Mouse (Mus musculus): ENCODE measurements around the gene Pde4d.
A peak's percentile ranks its signal among the peaks of the same experiment; 100 is the strongest.

Pde4d gene

DNA sequence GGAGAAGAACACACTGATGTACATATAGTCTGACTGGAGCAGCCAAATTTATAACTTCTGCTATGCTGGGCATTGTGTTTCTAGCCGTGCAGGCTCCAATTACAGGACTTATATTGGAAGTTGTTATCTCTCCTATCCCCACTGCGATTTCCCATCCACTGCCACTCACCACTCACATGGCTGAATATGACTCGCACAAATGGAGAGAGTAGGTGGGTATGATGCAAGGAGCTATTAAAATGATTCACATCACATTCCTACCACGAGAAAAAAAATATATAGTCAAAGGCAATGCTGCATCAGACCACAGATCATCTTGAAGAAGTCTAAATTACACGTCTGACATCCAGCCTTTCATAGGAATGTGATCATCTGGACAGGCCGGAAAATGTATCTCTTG, 725.5 kb downstream of the Pde4d start:
- DNase-seq (ENCODE audit: low spot score in 2 of 2): no peak

DNA sequence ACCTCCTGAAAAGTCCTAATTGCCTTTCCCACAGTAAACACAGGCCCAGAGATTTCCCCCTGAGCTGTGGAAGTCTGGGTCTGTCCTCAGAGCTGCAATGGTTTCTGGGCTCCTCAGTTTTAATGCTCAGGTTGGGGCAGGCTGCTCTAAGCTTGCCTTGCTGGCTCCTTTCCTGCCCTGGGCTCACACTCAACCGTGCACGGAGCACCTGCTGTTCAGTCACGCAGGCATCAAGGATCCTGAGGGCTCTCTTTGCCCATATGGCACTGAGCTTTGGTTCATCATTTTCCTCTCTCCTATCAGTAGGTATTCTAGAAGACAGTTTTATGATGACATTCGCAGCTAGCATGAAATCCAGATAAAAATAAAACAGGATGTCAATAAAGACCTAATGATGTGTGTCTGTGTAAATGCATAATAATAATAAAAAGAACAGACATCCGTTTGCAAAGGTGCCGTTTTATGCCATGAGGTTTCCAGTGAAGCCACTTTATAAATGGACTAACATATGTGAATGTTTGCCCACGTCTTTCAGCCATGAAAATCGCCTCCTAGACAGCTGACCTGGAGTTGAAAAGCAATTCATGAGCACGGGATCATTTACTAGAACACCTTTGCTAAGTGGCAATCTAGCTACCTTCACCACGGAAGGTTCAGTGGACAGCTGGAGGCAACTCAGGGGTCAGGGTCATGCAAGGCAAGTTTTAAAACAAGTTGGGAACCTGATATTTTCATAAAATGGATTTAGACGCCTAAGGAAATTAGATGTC, 726.3 kb downstream of the Pde4d start:
- DNase-seq (ENCODE audit: low spot score in 2 of 2): no peak

DNA sequence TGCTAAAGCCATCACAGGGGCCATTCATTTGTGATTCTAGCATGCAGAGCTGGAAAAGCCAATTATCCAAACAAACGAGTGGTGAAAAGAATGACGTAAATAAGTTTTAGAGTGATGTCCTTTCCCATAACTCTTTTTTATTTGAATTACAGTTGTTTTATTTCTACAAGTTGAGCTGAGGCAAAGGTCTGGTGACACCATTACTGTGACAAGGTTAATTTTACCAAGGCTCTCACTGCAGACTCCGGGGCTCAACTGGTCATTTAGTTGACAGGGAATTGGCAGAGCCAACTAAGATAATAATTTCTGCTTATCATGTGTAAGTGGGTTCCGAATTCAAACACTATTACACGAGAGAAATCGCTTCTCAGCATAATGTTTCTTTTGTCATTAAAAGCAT, 731.6 kb downstream of the Pde4d start:
- no peak for DNase-seq (ENCODE audit: low spot score in 2 of 2)

DNA sequence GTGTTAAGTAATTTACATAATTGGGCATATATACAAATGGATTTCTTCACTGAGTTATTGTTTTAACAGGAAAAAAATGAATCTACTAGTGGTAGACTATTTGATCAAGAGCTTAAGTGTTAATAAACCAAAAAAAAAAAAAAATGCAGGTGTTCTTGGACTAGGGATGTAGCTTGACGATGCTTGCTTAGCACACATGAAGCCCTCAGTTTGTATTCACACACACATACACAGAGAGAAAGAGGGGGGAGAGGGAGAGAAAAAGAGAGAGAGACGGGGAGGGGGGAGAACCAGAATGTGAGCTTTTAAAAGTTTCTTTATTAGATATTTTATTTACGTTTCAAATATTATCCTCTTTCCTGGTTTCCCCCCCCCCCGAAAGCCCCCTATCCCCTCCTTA, 740.9 kb downstream of the Pde4d start:
- no peak for DNase-seq (ENCODE audit: low spot score in 2 of 2)

DNA sequence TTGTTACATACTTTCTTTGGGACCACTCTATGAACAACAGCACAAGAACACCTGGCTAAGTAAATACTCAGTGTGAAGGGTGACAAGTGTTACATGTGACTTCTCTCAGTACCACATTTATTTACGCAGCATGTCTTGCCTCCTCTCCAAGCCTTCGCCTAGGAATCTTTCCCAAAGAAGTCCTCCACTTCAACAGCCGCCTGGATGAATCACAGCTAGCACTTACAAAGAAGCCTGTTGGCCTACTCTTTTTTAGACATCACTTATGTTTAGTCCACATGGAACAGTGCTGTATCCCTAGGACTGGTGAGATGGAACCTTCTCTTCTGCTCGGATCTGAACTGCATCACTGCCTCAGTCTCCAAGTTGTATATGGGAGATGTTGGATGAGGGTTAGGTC, 741.4 kb downstream of the Pde4d start:
- DNase-seq (ENCODE audit: low spot score in 2 of 2): no peak

DNA sequence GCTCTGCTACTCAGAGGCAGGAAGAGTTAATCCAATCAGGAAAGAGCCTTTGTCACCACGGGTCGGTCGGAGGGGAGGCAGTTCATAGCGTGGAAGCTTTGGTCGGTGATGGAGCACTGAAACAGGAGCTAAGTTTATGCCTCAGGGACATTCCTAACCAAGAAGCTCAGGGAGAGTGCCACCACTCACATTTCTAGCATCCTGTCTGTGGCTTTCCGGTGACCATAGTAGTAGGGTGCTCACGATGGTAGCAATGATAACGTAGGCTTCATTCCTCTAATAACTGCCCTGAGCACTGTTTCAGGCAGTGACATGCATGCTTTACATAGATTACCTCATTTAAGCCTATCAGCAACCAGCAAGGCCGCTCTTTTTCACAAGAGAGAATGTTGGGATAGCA, 755.8 kb downstream of the Pde4d start:
- DNase-seq (ENCODE audit: low spot score in 2 of 2): no peak

DNA sequence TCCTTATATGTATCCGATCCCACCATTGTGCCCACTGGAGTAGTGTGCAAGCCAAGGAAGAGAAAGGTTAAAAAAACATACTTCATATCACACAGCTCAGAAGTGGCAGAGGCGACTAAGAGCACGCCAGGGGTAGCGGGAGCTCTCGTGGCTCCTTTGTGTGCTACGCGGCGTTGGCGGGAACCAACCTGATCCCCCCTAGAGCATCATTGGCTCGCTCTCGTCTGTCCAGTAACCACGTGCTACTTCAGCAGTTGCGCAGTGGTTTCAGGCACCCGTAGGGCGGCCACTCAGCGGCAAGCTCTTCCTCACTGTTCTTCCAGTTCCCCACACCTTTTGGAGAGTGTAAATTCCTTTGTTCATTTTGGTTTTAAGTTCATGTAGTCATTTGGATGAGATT, 758.9 kb downstream of the Pde4d start:
- DNase-seq (ENCODE audit: low spot score in 2 of 2): no peak

DNA sequence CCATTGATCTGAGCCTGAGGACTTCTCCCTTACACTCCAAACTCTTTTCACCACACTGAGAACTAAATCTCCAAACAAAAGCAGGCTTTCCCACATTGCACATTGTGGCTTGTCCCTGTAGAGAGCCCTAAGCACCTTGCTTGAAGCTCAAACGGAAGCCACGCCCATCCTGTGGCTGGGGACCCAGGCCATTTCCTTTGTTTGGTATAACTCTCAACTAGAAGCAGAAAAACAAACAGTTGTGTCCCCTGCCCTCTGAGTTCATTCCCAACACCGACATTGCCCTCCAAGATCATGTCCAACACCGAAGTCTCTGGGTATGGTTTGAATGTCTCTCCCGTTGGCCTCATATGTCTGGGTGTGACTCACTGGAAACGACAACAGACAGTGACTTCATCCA, 759.7 kb downstream of the Pde4d start:
- no peak for DNase-seq (ENCODE audit: low spot score in 2 of 2)

DNA sequence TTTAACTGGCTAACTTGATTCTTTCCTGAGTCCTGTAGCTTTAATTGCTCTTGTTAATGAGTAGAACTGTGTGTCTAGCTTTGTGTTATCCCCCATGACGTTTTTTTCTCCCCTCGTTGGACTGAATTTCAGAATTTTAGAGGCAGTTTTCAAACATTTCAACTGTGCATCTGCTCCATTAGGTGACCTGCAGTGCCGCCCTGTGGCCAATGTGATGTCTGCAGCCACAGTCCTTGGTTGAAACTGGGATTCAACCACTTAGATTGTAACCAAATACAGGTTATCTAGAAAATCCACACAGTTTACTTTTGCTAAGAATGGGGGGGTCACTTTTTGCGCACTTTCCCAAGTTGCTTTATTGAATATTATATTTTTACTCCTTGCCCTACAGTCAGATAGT, 760.7 kb downstream of the Pde4d start:
- peak; percentile 38 to 83 for DNase-seq (ENCODE audit: low spot score in 2 of 2)

DNA sequence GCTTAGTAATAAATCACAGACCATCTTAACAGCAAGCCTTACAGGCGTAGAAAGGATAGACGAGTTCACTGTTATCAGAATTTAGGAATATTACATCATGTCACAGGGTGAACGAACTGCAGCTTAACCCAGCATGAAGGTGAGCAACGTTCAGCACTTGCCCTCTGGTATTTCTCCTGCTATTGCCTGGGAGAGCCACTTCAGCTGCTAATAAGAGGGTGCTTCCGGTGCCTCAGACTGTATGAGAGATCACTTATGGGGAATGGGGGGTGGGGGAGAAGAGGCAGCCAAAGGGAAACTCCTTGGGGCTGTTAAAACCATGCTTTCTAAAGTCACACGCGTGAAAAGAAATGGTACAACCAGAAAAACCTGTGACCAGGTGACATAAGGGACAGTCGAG, 761.7 kb downstream of the Pde4d start:
- no peak for DNase-seq (ENCODE audit: low spot score in 2 of 2)

DNA sequence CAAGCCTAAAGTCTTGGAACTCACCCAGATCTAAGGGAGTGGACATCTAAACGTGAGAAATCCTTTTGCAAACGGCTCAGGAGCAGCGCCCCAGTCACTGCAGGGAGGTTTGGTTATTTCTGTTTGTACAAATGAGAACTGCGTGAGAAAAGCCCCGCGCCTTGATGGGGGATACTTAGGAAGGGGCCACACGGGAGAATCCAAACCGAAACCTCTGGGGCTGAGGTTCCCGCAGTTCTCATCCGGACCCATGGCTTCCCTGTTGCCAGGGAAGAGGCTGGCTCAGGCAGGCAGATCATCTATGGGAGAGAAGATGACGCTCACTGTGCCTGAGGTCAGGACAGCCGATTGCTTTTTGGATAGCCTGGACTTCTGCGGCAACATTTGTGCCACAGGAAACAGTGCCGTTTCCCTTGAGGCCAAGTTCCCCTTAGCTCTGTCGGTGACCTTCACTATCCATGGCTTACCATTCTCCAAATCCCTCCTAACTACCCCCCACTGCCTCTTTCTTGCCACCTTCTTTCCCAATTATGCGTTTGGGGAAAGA, 762.3 kb downstream of the Pde4d start:
- DNase-seq (ENCODE audit: low spot score in 2 of 2): no peak

DNA sequence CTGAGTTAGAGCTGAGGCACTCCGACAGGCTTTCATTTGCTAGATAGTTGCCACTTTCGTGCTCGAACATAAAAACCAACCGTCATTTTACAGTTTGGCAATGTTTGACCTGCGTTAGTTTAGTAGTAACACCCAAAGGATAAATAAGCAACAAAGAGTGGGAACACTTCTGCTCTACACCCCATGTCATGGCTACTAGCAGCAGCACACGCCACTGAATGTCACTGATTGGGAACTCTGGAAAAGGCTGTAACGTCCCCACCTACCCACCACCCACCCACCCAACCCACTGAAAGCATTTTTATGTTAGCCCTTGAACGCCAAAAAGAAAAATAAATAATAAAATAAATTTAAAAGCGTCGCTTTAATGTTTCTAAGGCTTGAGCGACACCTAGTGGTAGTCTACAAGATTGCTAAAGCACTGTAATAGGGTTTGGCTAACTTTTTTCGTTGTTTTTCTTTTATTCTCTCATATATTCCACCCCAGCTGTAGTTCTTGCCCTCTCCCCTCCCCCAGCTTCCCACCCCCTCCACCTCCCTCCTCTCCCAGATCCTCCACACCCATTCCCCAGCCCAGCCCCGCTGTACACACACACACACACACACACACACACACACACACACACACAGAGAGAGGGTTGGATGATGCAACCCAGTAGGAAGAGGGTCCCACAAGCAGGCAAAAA, 763.2 kb downstream of the Pde4d start:
- no peak for DNase-seq (ENCODE audit: low spot score in 2 of 2)

DNA sequence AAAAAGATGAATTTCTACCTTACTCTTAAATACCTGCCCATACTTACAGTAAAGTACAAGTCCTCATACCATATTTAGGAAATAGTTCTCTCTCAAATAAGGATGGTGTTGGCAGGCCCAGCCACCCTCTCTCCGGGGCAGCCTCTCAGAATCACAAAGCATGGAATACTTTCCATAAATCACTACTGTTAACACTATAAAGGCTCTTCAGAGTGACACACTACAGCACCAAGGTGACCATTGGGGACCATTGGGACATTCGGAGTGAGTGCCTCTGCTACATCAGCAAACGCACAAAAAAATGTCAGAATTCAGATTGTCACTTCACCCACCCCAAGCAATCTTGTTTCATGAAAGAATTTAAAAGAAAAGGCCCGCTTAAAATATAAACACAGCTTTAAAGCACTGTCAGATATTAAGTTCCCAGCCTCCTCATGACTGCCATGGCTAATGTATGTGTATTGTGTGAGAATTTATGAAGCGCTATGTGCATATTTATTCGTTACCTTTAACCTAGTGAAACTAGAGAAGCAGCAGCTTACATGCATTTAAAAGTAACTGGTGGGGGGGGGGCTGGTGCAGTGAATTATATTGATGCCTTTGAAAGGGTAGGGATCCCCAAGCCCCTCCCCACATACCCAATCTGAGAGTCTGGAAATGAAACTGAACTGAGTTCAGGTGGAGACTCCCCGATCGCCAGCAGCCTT, 769.4 kb downstream of the Pde4d start:
- no peak for DNase-seq (ENCODE audit: low spot score in 2 of 2)

DNA sequence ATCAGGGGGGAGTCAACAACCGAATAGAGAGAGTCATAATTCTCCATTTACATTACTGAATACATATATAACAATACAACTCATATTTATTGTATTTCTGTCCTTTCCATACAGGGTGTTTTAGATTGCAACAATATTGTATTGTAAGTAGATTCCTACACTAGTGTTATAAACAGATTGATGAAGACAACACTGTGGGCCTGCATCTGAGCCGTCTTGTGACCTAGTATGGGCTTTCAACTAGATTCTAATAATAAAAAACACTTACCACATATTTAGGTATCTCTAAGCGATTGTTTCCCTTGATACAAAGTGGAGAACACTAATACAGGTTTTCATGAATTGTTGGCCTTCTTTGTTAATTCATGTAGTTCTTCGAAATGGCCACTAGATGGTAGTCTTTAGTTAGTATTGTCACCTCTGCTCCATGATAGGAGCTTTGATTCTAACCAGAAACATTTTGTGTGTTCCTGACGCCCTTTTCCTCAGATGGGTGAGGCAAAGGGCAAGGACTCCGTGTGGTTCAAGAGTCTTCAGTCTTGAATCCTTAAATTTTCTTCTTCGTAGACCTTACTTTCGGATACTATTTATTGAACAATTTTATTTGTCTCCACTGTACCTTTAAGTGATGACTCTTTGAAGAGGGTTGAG, 779.3 kb downstream of the Pde4d start:
- no peak for DNase-seq (ENCODE audit: low spot score in 2 of 2)

DNA sequence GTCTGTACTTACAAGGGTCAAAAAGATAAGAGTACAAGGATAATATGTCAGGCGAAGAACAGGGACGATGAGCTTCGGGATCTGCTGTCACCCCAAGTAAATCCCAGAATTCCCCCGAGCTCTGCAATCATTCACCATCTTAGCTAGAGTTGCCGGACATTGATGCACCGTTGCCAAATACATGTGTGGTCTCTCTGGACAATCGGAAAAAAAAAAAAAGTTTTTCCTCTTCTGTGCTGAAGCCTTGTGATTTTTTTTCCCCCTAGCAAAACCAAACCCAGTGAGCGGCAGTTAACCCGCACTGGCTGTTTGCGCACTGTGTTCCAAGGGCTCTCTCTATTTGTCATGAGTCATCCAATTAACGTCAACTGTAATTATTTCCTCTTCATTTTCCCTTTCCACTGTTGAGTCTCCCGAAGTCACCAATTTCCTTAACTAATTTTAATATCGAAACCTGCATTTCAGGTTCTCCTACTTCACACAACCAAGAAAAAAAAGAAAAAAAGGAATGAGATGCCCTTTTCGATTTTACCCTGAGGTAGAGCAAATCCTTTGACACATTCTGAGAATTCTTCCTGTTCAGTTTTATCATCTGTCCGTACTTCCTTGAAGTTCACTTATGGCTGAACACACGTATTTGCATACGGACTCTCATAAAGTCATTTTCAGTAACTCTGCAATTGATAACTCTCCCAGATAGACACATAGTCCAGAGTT, 780.0 kb downstream of the Pde4d start:
- no peak for DNase-seq (ENCODE audit: low spot score in 2 of 2)

DNA sequence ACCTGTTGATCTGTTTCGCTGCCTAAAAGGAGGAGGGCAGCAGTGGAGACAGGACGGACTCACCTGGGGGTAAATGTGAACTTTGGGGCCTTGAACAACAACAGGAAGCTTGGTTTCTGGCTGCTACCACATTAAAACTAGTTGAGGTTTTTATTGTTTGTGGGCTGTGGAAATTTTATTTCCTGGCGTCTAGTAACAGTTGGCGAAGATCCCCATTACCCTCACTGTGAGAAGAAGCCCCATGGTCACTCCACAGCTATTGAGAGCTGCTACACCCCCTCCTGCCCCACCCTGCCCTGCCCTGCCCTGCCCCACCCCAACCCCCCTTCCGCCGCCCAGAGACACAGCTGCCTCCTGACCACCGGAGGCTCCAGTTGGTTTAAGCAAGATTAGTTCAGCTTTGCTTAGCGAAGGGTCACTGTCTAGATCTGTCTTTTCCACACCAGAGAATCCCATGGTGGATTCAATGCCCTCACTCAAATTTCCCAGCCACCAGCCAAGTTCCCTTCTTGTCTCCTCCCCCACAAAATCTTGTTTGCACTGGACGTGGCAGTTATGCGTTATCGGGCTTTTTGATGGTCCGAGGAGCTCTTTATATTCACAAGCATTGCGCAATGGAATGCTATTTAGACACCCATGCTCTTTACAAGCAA, 780.7 kb downstream of the Pde4d start:
- DNase-seq (ENCODE audit: low spot score in 2 of 2): no peak

DNA sequence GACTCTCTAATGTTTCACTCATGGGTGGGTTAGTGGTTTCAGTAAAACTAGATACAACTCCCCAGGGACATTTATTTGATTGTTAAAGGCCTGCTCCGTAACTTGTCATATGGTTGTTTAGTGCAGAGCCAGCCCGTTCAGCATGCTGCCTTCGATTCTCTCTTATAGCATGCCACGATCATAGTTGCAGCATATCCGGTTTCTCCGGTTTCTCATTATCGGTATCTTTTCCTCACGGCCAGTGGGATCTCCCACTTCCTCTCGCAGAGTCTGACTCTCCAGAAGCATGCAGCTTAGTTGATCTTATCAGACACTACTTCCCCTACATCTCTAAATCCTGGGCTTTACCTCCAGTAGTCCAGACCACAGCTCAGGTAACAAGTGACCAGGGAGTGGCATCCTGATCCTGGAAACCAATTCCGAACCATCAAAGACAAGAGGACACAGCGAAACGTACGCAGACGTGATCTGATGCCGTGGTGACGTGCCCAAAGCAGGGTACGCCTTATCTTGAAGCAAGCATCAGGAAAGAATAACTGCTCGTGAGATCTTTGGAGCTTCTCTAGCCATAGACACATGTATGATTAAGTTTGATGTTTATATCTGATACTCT, 782.2 kb downstream of the Pde4d start:
- no peak for DNase-seq (ENCODE audit: low spot score in 2 of 2)

DNA sequence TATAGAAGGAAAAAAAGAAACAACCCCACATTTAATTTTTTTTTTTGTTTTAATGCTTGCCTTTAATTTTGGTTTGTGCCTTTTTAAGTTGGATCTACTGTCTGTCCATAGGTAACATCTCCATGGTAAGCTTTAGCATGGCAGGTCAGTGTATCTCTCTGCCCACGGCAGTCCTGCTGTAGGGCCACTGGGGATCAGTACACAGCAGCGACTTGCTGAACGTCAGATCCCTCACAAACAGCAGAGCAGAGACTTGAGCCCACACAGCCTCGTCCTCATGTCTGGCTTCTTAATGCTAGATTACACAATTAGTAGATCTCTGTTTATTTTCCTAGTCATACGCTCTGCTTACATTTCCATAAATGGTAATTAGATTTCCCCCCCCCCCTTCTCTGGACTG, 782.8 kb downstream of the Pde4d start:
- no peak for DNase-seq (ENCODE audit: low spot score in 2 of 2)

DNA sequence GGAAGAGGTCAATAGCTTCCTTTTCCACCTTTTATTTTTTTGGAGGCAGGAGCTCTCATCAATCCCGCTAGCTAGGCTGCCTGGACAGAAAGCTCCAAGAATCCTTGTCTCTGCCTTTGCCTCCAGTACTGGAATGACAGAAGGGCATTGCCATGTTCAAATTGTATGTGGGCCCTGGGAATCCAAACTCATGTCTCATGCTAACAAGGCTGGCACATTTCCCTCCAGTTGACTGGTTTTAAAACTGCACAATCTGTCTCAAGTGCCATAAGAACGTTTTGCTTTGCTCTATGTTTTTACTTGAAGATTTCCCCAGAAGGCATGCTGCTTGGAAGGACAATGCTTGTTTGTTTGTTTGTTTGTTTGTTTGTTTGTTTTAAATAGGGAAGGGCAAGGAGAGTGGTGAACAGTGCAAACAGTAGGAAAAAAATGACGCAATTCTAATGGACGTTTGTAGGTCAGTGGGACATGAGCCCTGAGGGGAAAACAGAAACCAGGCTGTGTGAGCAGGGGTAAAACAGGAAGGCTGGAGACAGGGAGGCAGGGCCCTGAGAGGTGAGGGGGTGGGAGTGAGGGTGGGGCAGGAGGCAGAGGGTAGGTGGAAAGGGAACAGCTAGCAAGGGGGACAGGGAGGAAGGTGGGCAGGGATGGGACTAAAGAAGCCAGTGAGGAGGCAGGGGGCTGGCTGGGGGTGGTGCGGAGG, 784.3 kb downstream of the Pde4d start:
- no peak for DNase-seq (ENCODE audit: low spot score in 2 of 2)

DNA sequence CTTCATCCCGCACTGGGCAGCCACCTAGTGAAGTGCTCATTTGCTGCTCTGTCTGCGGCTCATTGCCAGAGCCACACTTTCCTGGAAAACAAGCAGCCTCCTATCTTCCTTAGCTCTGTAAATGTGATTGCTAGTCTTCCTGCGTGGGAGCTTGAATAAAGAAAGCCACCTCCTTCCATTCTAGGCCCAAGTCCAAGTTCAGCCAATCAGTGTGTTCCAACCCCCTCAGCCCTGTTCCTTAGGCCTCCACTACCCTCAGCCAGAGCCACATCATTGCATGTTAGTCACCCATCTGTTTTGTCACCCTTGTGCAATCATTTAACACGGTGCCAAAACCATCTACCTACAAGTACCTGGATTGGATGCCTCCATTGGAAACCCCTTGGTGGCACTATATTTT, 786.3 kb downstream of the Pde4d start:
- DNase-seq (ENCODE audit: low spot score in 2 of 2): no peak

Measured in urinary bladder, postnatal 4 days (tissue).